Mouse (Mus musculus): ENCODE results near the gene Mia2.

DNA sequence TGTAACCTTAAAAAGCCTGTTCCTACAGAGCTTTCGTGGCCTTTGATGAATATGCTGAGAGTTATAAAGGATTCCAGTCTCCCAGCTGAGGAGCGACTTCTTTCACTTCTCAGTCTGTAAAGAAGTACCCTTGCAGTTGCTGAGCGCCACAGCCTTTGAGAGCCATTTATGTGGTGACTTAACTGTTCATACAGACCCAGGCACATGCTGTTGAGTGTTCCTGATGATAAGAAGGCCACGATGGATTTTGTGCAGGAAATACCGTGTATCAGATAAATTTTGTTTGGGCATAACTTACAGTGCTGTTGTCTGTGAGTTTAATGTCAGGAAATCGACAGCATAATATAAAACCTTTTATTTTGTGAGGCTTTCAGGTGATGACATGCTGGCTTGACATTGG is 68.9 kb downstream of the Mia2 start:
- TF ChIP-seq EP300 (IDR thresholded peaks at IDR 0.05; ENCODE audit: insufficient read depth, low read depth, low read length): no peak
- no peak for TF ChIP-seq CTCF (IDR thresholded peaks at IDR 0.05; ENCODE audit: low read depth, low read length)

All from ES-Bruce4 (cell line).